Mouse (Mus musculus) frontal cortex, adult (tissue): Measurements from ENCODE around the gene Cckbr.
A peak's percentile ranks its signal among the peaks of the same experiment; 100 is the strongest.

Source experiments
- ATAC-seq: cut with Nextera tagmentation; 2 replicates; pipeline ENCODE4 v1.9.2; 2017; ENCODE audit warnings: mild to moderate bottlenecking, moderate library complexity, mixed read lengths; ENCODE audit not compliant: low TSS enrichment

Gene Cckbr

GRCm38 (mm10) chr7:105487104-105487876, 61.8 kb downstream of the Cckbr start:
- ATAC-seq = peak; percentile 90

DNA sequence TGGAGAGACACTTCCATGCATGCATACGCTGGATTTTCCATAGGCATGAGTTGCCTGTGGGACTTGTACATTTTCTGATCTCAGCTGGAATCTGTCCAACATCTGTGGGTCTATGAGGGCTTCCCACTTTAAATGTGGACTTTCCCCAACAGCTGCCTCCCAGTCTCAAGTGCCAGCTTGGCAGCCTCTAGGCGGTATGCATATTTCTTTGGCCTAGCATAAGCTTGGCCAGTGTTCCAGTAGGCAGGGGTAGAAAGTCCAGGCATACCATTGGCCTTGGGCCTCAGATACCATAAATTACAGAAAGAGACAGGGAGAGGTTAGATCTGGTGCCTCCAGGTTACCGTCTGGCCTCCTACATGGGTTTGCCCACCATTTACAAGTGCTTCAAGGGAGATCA, 72.3 kb downstream of the Cckbr start:
- ATAC-seq = no peak

DNA sequence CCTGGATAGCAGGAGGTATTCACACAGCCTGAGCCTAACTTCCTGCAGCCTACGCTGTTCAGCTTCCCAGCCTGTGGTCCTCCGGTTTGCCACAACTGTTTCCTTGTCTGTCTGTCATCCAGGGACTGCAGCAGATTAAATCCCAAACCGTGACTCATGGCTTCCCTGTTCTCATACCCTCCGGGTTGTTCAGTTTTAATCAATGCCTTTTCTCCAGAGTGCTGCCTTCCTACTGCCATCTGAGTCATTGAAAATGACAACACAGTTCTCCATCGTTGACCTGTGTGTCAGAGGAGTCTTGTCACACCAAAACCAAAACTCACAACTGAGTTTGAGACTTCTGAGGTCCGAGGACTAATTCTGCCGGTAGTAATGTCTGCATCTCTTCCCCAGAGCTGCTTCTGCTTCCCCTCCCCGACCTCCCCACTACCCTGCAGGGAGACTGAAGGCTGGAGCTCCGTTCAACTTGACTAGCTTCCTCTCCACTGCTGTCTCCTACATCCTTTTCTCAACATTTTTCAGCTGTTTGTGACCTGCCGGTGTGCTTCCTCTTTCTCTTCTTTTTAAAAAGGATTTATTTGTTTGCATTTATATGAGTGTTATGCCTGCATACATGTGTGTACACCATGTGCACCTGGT, 73.4 kb downstream of the Cckbr start:
- ATAC-seq = no peak

- no peak for ATAC-seq
Measured at GRCm38 (mm10) chr7:105499676-105500075, 74.1 kb downstream of the Cckbr start.

DNA sequence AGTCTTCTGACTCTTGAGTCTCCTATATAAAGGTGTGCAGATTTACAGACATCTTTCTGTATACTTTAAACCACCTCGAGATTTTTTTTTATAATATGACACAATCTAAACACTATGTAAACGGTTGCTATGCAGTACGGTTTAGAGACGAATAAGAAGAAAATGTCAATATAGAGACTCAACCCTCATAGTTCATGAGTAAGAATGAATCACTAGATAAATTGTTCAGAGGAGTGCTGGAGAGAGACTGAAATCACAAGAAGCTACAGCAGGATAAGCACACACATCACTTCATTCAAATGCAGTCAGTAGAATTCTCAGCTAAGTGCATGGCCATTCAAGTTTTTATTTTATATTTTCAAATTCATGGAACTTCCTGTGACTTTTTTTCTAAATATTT, 76.5 kb downstream of the Cckbr start:
- ATAC-seq = 0 out of 2 replicates have a peak, but pooled peaks have one; percentile 52

DNA sequence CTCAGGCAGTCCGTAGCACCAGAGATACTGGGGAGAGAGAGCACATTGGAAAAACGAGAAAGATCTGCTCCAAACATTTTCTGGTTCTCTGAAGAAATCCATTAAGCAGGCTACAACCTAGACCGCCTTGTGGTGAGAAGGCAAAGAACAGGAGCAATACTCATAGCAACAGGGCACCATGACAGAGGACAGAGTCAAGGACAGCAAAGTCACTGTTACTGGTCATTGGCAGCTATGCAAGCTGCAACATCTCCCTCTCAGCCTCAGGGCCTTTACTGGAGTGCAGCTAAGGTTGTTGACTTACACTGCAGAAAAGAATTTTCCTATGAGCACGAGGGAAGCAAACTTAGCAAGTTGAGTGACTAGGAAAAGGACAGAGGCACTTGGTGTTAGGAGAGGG, 81.7 kb downstream of the Cckbr start:
- ATAC-seq = no peak

DNA sequence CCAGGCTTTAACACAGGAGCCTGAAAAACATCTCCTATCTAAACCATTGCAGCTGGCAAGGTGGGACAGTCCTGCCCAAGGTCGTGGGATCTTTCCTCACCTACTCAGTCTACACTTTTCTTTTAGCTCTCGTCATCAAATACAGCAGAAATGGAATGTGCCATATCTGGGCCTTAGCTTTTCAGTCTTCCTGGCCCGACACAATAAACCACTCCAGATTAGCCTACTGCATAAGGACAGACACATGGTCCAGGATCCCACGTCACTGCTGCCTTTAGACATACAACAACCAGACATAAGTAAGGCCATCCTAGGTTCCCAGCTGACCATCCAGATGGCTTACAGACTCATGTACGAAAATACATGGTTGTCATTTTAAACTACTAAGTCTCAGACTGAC, 84.6 kb downstream of the Cckbr start:
- peak; percentile 71 for ATAC-seq

GRCm38 (mm10) chr7:105513845-105514291, 88.3 kb downstream of the Cckbr start:
- peak; percentile 26; the same call in 1 of the 2 replicates for ATAC-seq

DNA sequence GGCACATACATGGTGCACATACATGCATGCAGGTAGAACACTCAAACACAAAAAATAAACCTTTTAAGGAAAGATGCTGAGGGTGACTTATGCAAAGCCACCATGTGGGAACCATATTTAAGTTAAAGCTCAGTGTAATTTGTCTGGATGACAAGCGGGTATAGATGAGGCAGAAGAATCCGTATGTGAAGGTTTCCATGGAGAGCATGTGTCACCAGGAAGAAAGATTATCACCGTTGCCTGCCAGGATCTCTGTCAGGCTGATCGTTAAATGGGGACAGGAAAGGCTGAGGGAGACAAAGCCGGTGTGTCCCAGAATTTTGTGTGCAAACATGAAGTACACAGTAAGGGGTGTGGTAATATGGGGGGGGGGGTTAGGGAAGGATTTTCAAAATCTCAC, 89.0 kb downstream of the Cckbr start:
- peak; percentile 26; the same call in 1 of the 2 replicates for ATAC-seq

DNA sequence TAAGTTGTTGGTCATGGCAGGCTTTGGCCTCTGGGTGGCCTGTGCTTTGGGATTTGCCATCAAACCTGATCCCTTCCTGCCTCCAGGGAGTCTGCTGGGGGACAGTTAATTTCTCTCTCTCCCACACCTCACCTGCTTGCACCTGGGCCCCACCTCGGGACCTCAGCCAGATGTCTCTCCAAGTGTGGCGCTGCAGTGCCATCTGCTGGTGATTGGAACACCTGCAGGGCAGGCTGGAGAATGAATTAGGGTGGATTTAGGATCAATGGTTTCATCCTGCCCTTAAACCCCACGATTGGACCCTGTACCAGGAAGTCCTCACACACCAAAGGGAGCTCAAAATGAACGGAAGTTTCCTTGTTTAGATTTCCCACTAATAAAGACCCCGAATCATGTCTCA, 89.6 kb downstream of the Cckbr start:
- no peak for ATAC-seq

DNA sequence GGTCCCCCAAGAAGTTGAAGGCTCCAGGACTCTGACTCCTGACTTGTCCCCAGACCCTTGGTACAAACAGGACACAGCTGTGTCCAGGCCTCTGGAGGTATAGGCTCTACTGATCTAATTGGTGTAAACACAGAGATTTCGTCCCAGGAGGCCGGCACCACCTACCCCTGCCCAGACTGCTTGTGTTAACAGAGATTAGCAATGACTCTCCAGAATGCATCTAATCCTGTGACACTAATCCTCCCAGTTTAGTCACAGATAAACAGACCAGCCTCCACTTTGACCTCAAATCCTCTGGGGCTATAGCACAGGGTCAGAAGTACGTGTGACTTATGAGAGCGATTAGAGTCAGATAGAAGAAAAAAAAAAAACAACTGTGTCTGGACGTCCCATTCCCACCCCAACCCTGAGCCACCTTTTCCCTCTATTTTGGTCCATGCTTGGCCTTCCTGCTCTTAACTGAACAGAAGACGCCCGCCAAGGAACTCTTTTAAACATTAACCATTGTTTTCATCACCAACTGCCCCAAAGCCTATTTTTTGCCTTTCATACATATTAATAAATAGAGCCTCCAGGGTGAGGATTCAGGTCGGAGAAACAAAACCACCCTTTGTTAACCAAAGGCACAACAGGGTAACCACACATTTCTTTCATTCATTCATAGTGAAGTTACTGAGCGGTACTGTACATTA, 91.3 kb downstream of the Cckbr start:
- ATAC-seq = no peak

GRCm38 (mm10) chr7:105519336-105519735, 93.8 kb downstream of the Cckbr start:
- peak; percentile 86 for ATAC-seq

DNA sequence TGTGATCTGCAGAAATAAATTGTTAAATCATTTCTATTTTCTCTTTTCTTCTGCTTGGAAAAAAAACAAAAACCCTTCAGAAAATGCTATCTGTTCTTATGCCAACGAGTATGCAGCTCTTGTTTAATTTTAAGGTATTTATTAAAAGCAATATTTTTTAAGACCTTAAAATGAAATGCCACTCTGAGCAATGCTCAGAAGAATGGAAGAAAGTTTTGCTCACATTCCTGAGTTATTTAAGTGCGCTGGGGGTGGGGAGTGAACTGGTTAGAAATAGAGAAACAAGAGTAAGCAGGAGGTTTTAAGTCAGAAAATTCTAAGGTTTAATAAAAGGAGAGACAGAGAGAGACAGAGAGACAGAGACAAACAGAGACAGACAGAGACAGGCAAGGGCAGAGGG, 94.2 kb downstream of the Cckbr start:
- peak; percentile 38 for ATAC-seq

DNA sequence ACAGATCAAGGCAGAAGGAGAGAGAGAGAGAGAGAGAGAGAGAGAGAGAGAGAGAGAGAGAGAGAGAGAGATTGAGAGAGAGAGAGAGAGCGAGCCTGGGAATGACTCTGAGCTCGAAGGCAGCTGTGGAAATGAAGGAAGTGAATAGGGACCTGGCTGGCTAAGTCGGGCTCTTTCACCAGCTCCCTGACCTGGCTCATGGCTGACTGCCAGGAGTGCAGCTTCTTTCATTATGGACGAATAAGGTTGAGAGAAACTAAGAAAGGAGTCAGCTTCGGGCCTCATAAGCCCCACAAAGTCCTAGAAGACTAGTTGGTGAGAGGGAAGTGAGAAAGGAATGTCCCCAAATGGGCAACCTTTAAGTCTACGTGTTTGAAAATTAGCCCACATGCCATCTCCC, 94.7 kb downstream of the Cckbr start:
- ATAC-seq = no peak
